Mouse (Mus musculus): ENCODE results near the gene 2410015M20Rik.

The 2410015M20Rik gene

GRCm38 (mm10) chr17:56572939-56573338 is 36.6 kb downstream of the 2410015M20Rik start:
- DNase-seq (ENCODE audit: low read depth, low spot score): no peak

GRCm38 (mm10) chr17:56572154-56572553 is 37.4 kb downstream of the 2410015M20Rik start:
- no peak for DNase-seq (ENCODE audit: low read depth, low spot score)

DNA sequence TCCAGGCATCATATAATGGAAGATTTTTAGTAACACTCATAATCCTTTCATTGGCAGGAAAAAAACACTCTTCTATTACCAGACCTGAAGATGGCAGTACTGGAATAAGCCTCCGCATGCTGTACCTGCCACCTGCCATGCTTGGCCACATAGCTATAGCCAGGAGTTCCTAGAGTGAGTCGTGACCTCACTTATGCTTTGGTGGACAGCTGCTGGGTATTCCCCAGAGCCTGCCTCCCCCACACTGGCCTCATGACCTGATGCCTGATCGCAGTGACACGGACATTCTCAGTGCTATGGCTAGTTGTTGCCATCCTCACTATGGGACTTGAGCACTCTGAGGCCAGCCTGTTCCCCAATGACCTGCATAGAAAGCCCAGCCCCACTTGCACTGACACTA is 39.3 kb downstream of the 2410015M20Rik start:
- no peak for DNase-seq (ENCODE audit: low read depth, low spot score)

GRCm38 (mm10) chr17:56567370-56567769 is 42.2 kb downstream of the 2410015M20Rik start:
- DNase-seq (ENCODE audit: low read depth, low spot score): no peak

DNA sequence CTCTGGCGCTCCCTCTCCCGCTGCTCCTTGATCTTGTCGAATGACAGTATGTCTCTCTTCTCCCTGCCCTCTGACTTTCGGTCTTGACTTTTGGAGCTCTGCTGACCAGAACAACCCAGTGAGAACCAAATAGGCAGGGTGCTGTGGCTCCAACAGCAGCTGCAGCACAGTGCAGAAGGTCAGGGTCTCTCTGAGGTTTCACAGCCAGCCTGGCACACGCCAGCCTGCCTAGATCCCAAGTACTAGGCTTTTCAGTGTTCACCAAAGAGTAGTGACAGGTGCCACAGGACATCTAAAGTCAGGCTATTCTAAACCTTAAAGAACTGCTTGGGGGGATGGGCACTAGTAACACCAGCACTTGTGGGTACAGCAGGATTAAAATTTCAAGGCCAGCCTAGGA is 42.7 kb downstream of the 2410015M20Rik start:
- no peak for DNase-seq (ENCODE audit: low read depth, low spot score)

- DNase-seq (ENCODE audit: low read depth, low spot score): no peak
These were observed 43.3 kb downstream of the 2410015M20Rik start for GRCm38 (mm10) chr17:56566293-56566692.

GRCm38 (mm10) chr17:56561866-56562265 is 47.7 kb downstream of the 2410015M20Rik start:
- no peak for DNase-seq (ENCODE audit: low read depth, low spot score)

DNA sequence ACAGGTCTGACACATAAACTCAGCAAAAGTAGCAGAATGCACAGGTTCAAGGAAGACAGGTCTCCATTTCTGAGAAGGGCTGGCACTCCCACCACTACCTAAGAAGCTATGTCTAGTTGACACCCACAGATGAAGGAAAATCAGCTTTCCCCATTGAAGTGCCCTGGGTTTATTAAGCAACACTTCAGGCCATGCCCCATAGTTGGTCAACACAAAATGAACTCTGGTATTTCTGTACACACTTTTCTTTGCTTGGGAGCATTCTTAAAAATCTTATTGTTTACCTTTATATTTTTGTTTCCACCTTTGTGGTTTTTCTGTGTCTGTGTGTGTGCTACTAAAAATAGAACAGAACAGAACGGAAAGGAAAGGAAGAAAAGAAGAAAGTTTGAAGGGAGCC is 49.4 kb downstream of the 2410015M20Rik start:
- no peak for DNase-seq (ENCODE audit: low read depth, low spot score)

DNA sequence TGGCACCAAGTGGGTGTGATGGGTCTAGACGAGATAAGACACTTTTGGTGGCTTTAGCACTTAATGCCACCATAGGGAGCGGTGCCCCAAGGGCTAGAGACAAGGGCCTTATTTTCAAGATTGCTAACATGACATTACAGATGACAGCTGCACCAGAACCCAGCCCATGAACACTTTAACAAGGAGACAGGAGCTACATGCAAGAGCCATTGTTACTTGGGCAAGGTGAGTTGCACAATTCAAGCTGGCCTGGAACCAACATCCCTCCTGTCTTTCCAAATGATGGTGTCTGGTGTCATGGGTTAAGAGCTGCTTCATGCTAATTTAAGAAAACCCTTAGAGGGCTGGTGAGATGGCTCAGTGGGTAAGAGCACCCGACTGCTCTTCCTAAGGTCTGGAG is 50.2 kb downstream of the 2410015M20Rik start:
- DNase-seq (ENCODE audit: low read depth, low spot score): no peak

- peak; percentile 63 for DNase-seq (ENCODE audit: low read depth, low spot score)
These were observed 51.1 kb downstream of the 2410015M20Rik start for GRCm38 (mm10) chr17:56558448-56558847.
